Mouse (Mus musculus) intestine, embryonic 16.5 days (tissue): ENCODE measurements around the gene Smim5. TPM values are rescaled to one million over a fixed set of nuclear protein-coding genes. Genes with fewer than 3 reads are reported as not detected.

Experiments used
- ATAC-seq: fragments of 200-750 bp; cut with Nextera tagmentation; 2 replicates; pipeline ENCODE4 v1.8.0; 2017; ENCODE audit warnings: moderate TSS enrichment, moderate library complexity
- H3K27ac ChIP-seq: fragments of 300-500 bp; sonication (generic); 2 replicates; pipeline ENCODE4 v1.5.1; 2014; ENCODE audit warnings: mild to moderate bottlenecking, low read length
- H3K27me3 ChIP-seq: fragments of 300-500 bp; sonication (generic); replicated peaks from 2 replicates; pipeline ENCODE4 v1.6.1; 2014; ENCODE audit warnings: low read length, control low read depth, mixed read lengths; ENCODE audit not compliant: control insufficient read depth, insufficient read depth
- H3K36me3 ChIP-seq: fragments of 300-500 bp; sonication (generic); 2 replicates; pipeline ENCODE4 v1.6.1; 2014; ENCODE audit warnings: low read length, control low read depth; ENCODE audit not compliant: control insufficient read depth, insufficient read depth
- H3K4me1 ChIP-seq: fragments of 300-500 bp; sonication (generic); 2 replicates; pipeline ENCODE4 v1.6.1; 2014; ENCODE audit warnings: low read length, control low read depth, mixed read lengths; ENCODE audit not compliant: control insufficient read depth, insufficient read depth
- H3K4me2 ChIP-seq: fragments of 300-500 bp; sonication (generic); 2 replicates; pipeline ENCODE4 v1.6.1; 2014; ENCODE audit warnings: low read depth, low read length, control low read depth
- H3K4me3 ChIP-seq: fragments of 300-500 bp; sonication (generic); 2 replicates; pipeline ENCODE4 v1.5.1; 2014; ENCODE audit warnings: mild to moderate bottlenecking, low read length
- H3K9ac ChIP-seq: fragments of 300-500 bp; sonication (generic); 2 replicates; pipeline ENCODE4 v1.6.1; 2014; ENCODE audit warnings: low read depth, low read length
- H3K9me3 ChIP-seq: fragments of 300-500 bp; sonication (generic); 2 replicates; pipeline ENCODE4 v1.6.1; 2016; ENCODE audit warnings: low read length, control low read depth; ENCODE audit not compliant: control insufficient read depth
- WGBS: fragments of 180-500 bp; shearing (Covaris S2); extraction: QIAGEN DNeasy Blood & Tissue Kit; methylation state at CpG from one replicate; pipeline ENCODE4 v1.1.7; 2014; 5-methylcytosine and 5-hydroxymethylcytosine counted together
- polyA plus RNA-seq: library from polyadenylated mRNA; unstranded; fragments of >200 nt; fragmentation: Nextera tagmentation; extraction: Ambion mirVana; gene quantifications from 2 replicates; pipeline ENCODE4 v1.2.1, GENCODE M21; 2015

The Smim5 gene
- polyA plus RNA-seq, 1 experiment from 2014 or later = 3.1 TPM

DNA sequence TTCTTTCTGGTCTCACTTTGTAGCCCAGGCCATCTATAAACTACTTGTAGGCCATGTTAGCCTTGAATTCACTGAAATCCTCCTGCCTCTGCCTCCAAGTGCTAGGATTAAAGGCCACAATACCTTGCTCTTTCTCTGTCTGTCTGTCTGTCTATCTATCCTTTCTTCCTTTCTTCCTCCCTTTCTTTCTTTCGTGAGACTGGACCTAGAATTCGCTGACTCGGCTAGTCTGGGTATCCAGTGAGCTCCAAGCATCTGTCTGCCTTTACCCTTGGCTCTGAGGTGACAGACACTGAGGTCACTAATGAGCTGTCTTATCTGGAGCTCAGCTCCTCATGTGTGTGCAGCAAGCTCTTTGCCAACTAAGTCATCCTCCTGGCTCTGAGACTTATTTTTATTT is 23.8 kb upstream of the Smim5 start:
- H3K4me3 ChIP-seq = no peak overlapping the region
- H3K36me3 ChIP-seq = no peaks in the 10 kb centered on the region
- no peak overlapping the region for H3K9ac ChIP-seq
- no peak overlapping the region for H3K27ac ChIP-seq
- H3K4me2 ChIP-seq = no peak overlapping the region
- no peaks in the 10 kb centered on the region for H3K27me3 ChIP-seq
- peaks cover 22% of the 10 kb centered on the region for H3K4me1 ChIP-seq
- no peaks in the 10 kb centered on the region for H3K9me3 ChIP-seq
- 97% methylated on average over 3 of the region's 3 CpGs for WGBS
- no peak for ATAC-seq

- Histone ChIP-seq H3K27ac (peak overlapping the region; percentile 96), H3K4me2 (peak overlapping the region; percentile 40), H3K27me3 (no peaks in the 10 kb centered on the region)
Observed at GRCm38 (mm10) chr11:115876438-115876837, 23.3 kb upstream of the Smim5 start.

DNA sequence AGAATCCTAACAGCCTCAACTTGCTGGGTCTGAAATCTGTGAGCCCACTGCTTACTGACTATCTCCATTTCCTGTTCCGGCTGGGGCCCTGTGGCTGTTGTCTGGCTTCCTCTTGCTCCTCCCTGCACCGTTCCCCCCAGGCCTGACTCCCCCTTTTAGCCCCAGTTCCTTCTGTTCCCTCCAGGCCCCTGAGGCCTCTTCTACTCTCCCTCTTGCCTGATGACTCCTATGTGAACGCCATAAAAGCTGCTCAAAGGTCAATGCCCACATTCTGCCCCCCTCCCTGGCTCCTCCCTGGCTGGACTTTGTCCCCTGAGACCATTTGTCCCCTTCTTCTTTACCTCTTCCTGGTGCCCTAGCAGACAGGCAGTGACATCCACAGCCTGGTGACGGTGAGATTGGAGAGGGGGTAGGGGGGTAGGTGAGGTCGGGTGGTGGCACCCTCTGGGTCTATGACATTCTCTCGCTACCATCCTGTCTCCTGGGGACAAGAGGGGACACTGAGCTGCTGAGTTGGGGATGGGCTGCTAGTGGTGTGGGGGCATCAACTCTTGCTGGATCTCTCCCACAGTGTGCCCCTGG is 22.5 kb upstream of the Smim5 start:
- H3K4me3 ChIP-seq = peak overlapping the region; percentile 53
- H3K9ac ChIP-seq = peak overlapping the region; percentile 71
- H3K27ac ChIP-seq = peak overlapping the region; percentile 96
- H3K27me3 ChIP-seq = no peaks in the 10 kb centered on the region
- WGBS = 34% methylated on average over 6 of the region's 6 CpGs
- peaks cover 4% of the 10 kb centered on the region; the same call in 1 of the 2 replicates for H3K36me3 ChIP-seq
- peak; percentile 95 for ATAC-seq
- peak overlapping the region; percentile 57 for H3K4me2 ChIP-seq
- no peaks in the 10 kb centered on the region for H3K9me3 ChIP-seq
- H3K4me1 ChIP-seq = peaks cover 18% of the 10 kb centered on the region

More at GRCm38 (mm10) chr11:115876438-115876837, 23.3 kb upstream of the Smim5 start:
- Histone ChIP-seq H3K9me3 (no peaks in the 10 kb centered on the region), H3K36me3 (no peaks in the 10 kb centered on the region), H3K9ac (no peak overlapping the region), H3K4me3 (no peak overlapping the region), H3K4me1 (peaks cover 22% of the 10 kb centered on the region)
- no peak for ATAC-seq
- 77% methylated on average over 5 of the region's 5 CpGs for WGBS

GRCm38 (mm10) chr11:115878071-115878470 is 21.7 kb upstream of the Smim5 start:
- peak overlapping the region; percentile 71 for H3K9ac ChIP-seq
- H3K4me3 ChIP-seq = peak overlapping the region; percentile 53
- ATAC-seq = peak; percentile 15; the same call in 1 of the 2 replicates

DNA sequence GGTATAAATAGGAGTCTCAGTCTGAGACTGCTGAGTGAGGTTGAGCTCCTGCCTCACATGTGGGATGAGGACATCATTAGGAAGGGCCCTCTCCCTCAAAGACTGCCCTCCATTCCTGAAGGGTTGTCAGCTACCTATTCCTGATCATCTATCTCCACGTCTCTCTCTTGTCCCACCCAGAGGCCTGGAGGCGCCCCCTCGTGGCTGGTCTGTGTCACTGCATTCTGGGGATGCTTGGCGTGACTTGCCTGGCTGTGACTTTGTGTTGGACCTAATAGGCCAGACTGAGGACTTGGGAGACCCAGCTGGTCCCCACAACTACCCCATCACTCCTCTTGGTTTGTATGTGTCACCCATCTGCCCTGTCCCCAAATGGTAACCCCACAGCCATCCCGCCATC is 18.8 kb upstream of the Smim5 start:
- 0 out of 2 replicates have a peak overlapping the region, but pooled peaks have one; percentile 9 for H3K4me2 ChIP-seq
- no peaks in the 10 kb centered on the region for H3K27me3 ChIP-seq
- H3K4me1 ChIP-seq = peaks cover 22% of the 10 kb centered on the region
- 28% methylated on average over 5 of the region's 5 CpGs for WGBS
- 0 out of 2 replicates have a peak overlapping the region, but pooled peaks have one; percentile 3 for H3K4me3 ChIP-seq
- H3K36me3 ChIP-seq = peaks cover 4% of the 10 kb centered on the region; the same call in 1 of the 2 replicates
- no peak overlapping the region for H3K9ac ChIP-seq
- H3K9me3 ChIP-seq = no peaks in the 10 kb centered on the region
- no peak overlapping the region for H3K27ac ChIP-seq
- no peak for ATAC-seq

More at GRCm38 (mm10) chr11:115878071-115878470, 21.7 kb upstream of the Smim5 start:
- 52% methylated on average over 8 of the region's 8 CpGs for WGBS
- Histone ChIP-seq H3K27ac (peak overlapping the region; percentile 85), H3K27me3 (no peaks in the 10 kb centered on the region), H3K4me1 (peaks cover 11% of the 10 kb centered on the region), H3K9me3 (no peaks in the 10 kb centered on the region), H3K36me3 (peaks cover 4% of the 10 kb centered on the region; the same call in 1 of the 2 replicates), H3K4me2 (peak overlapping the region; percentile 57)

DNA sequence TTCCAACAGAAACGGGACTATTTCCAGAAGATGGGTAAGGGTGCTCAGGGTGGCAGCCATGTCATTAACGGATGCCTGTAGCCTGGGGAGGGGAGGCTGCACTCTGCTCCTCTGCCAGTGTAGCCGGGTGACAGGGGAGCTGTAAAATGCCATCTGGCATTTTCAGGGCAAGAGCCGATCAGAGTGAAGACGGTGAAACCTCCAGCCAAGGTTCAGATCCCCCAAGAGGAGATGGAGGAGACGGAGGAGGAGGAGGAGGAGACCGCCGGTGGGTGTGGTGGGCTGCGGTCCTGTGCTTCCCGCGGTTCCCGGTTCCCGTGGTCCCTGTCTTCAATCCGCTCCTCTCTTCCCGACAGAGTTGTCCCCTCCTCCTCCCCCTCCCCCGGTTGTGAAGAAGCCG is 16.5 kb upstream of the Smim5 start:
- peaks cover 23% of the 10 kb centered on the region for H3K4me1 ChIP-seq
- H3K9me3 ChIP-seq = no peaks in the 10 kb centered on the region
- WGBS = 44% methylated on average over 14 of the region's 17 CpGs
- no peak for ATAC-seq
- no peak overlapping the region for H3K4me2 ChIP-seq
- H3K36me3 ChIP-seq = peaks cover 4% of the 10 kb centered on the region; the same call in 1 of the 2 replicates
- peak overlapping the region; percentile 44; the same call in 1 of the 2 replicates for H3K9ac ChIP-seq
- no peaks in the 10 kb centered on the region for H3K27me3 ChIP-seq
- peak overlapping the region; percentile 37; the same call in 1 of the 2 replicates for H3K27ac ChIP-seq
- H3K4me3 ChIP-seq = no peak overlapping the region

DNA sequence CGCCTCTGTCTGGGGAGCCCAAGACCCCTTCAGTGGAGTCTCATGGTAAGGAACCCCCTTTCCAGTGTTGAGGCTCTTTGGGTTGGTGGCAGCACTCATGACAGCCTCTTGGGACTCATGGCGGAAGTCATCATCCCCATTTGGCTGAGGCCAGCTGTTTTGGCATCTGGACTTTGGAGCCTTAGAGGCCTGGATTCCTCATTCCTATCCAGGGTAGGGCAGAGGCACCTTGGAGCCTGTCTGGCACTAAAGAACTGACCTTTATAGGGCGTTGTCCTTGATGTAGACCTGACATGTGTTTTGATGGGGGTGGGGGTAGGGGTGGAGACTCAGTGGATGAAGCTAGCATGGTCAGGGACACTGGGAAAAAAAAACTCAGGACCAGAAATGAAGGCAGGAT is 15.4 kb upstream of the Smim5 start:
- no peak overlapping the region for H3K4me2 ChIP-seq
- peaks cover 22% of the 10 kb centered on the region for H3K4me1 ChIP-seq
- WGBS = 77% methylated on average over 3 of the region's 3 CpGs
- no peak overlapping the region for H3K4me3 ChIP-seq
- ATAC-seq = peak; percentile 84
- peak overlapping the region; percentile 69; the same call in 1 of the 2 replicates for H3K27ac ChIP-seq
- H3K27me3 ChIP-seq = no peaks in the 10 kb centered on the region
- no peaks in the 10 kb centered on the region for H3K9me3 ChIP-seq
- H3K9ac ChIP-seq = no peak overlapping the region
- H3K36me3 ChIP-seq = peaks cover 4% of the 10 kb centered on the region; the same call in 1 of the 2 replicates

- Histone ChIP-seq H3K9ac (peak overlapping the region; percentile 19; the same call in 1 of the 2 replicates), H3K4me1 (peaks cover 18% of the 10 kb centered on the region), H3K4me2 (no peak overlapping the region), H3K27me3 (no peaks in the 10 kb centered on the region), H3K9me3 (no peaks in the 10 kb centered on the region), H3K4me3 (no peak overlapping the region), H3K36me3 (peaks cover 4% of the 10 kb centered on the region; the same call in 1 of the 2 replicates), H3K27ac (peak overlapping the region; percentile 45; the same call in 1 of the 2 replicates)
- no peak for ATAC-seq
- WGBS = 65% methylated on average over 11 of the region's 11 CpGs
Observed at GRCm38 (mm10) chr11:115885281-115885680, 14.5 kb upstream of the Smim5 start.

- 90% methylated on average over 11 of the region's 11 CpGs for WGBS
- Histone ChIP-seq H3K27ac (no peak overlapping the region), H3K9ac (no peak overlapping the region; the same call in 1 of the 2 replicates), H3K4me2 (no peak overlapping the region), H3K27me3 (no peaks in the 10 kb centered on the region), H3K4me1 (peaks cover 18% of the 10 kb centered on the region), H3K36me3 (peaks cover 4% of the 10 kb centered on the region; the same call in 1 of the 2 replicates), H3K4me3 (no peak overlapping the region), H3K9me3 (no peaks in the 10 kb centered on the region)
- ATAC-seq = no peak
Observed at GRCm38 (mm10) chr11:115886446-115886845, 13.3 kb upstream of the Smim5 start.
